Mouse (Mus musculus) heart, postnatal 0 days (tissue): ENCODE data around the gene Cdc42se2.

Experiments used
- CTCF ChIP-seq: IDR thresholded peaks from 2 replicates; pipeline ENCODE4 v1.5.1; 2016; ENCODE audit warnings: antibody characterized with exemption, control low read depth, low read depth
- EP300 ChIP-seq: IDR thresholded peaks from 2 replicates; pipeline ENCODE4 v1.6.1; 2016; ENCODE audit warnings: antibody characterized with exemption, low read depth

DNA sequence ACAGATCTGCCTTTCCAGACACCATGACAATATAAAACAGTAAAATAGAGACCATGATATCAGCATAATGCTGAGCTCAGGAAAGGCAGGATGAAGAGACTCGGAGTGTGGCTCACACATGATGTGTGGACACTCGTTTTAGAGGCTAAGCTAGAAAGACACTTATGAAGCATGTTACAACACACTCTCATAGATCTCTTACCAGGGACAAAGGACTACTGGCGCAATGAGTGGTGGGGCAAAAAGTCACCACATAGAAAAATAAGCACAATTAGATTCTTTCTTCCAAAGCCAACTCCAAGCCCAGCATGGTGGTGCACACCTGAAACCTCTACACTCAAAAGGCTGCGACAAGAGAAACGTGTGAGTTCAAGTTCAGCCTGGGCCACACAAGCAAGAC lies 56.5 kb downstream of the Cdc42se2 start:
- TF ChIP-seq CTCF: no peak
- no peak for TF ChIP-seq EP300
